Mouse (Mus musculus) heart, adult 2 months (tissue): Measurements from ENCODE around the gene Adcy6.
"Not testable (repeated sequence)": the region's sequence is repeated elsewhere in the genome, so short reads cannot be mapped to it uniquely, and the experiment has no call there.

Source experiments
- CTCF ChIP-seq: fragments of 200-600 bp; IDR thresholded peaks from 2 replicates; pipeline ENCODE4 v1.8.1; 2022; ENCODE audit warnings: antibody characterized with exemption, mild to moderate bottlenecking, moderate library complexity
- EP300 ChIP-seq: fragments of 200-500 bp; IDR thresholded peaks from 2 replicates; pipeline ENCODE4 v1.6.1; 2011; ENCODE audit warnings: low read depth, low read length, control low read depth; ENCODE audit not compliant: insufficient read depth
- POLR2A ChIP-seq: fragments of 200-500 bp; IDR thresholded peaks from 2 replicates; pipeline ENCODE4 v1.6.1; 2011; ENCODE audit warnings: mild to moderate bottlenecking, low read depth, low read length, control low read depth; ENCODE audit not compliant: insufficient read depth

DNA sequence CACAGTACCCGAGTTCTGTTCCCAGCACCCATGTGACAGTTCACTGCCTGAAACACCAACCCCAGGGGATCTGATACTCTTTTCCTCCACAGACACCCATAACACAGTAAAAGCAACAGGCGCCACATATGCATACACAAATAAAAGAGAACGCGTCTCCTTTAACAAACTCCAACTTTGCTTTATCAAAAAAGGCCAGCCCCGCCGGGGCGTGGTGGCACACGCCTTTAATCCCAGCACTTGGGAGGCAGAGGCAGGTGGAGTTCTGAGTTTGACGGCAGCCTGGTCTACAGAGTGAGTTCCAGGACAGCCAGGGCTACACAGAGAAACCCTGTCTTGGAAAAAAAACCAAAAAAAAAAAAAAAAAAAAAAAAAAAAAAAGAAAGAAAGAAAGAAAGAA lies 23.7 kb downstream of the Adcy6 start:
- not testable (repeated sequence) for TF ChIP-seq POLR2A, CTCF, EP300
